Mouse (Mus musculus) small intestine, adult 2 months (tissue): ENCODE data around the gene Tnfrsf1a. TPM values are rescaled to one million over a fixed set of nuclear protein-coding genes. Genes with fewer than 3 reads are reported as not detected.
A peak's percentile ranks its signal among the peaks of the same experiment; 100 is the strongest.

Source experiments
- H3K27ac ChIP-seq: fragments of 200-500 bp; 2 replicates; pipeline ENCODE4 v1.5.1; 2012; ENCODE audit warnings: low read depth, low read length, control low read depth, inconsistent platforms; ENCODE audit not compliant: insufficient read depth
- H3K27me3 ChIP-seq: fragments of 200-500 bp; 2 replicates; pipeline ENCODE4 v1.6.1; 2012; ENCODE audit warnings: mild to moderate bottlenecking, moderate library complexity, low read length, inconsistent platforms; ENCODE audit not compliant: control insufficient read depth, insufficient read depth
- H3K36me3 ChIP-seq: fragments of 200-500 bp; 2 replicates; pipeline ENCODE4 v1.6.1; 2012; ENCODE audit warnings: mild to moderate bottlenecking, low read length, control low read depth, inconsistent platforms; ENCODE audit not compliant: control insufficient read depth, insufficient read depth
- H3K4me1 ChIP-seq: fragments of 200-500 bp; 2 replicates; pipeline ENCODE4 v1.6.1; 2012; ENCODE audit warnings: low read length, inconsistent platforms, mixed read lengths; ENCODE audit not compliant: control insufficient read depth, insufficient read depth, insufficient read length
- H3K4me3 ChIP-seq: fragments of 200-500 bp; 2 replicates; pipeline ENCODE4 v1.5.1; 2012; ENCODE audit warnings: low read depth, mild to moderate bottlenecking, control low read depth, inconsistent platforms, low read length, moderate library complexity
- CTCF ChIP-seq: fragments of 200-500 bp; IDR thresholded peaks from 2 replicates; pipeline ENCODE4 v1.5.1; 2012; ENCODE audit warnings: low read depth, mild to moderate bottlenecking, control low read depth, inconsistent platforms, low read length, moderate library complexity, mixed read lengths; ENCODE audit not compliant: insufficient replicate concordance, insufficient read length; ENCODE audit errors: extremely low read depth
- POLR2A ChIP-seq: fragments of 200-500 bp; IDR thresholded peaks from 2 replicates; pipeline ENCODE4 v1.6.1; 2012; ENCODE audit warnings: low read depth, mild to moderate bottlenecking, control low read depth, inconsistent platforms, low read length, moderate library complexity
- WGBS: fragments of 180-500 bp; shearing (Covaris S2); methylation state at CpG from one replicate; pipeline ENCODE4 v1.1.7; 2018; 5-methylcytosine and 5-hydroxymethylcytosine counted together
- polyA plus RNA-seq: library from polyadenylated mRNA; depleted of rRNA; stranded (reverse); fragments of >200 nt; gene quantifications from 2 replicates; pipeline ENCODE4 v1.2.3, GENCODE M21; 2012

Tnfrsf1a gene
- polyA plus RNA-seq, 1 experiment = 207 TPM

- Histone ChIP-seq H3K4me1 (peaks cover 45% of the 10 kb centered on the region), H3K36me3 (peaks cover 7% of the 10 kb centered on the region), H3K27me3 (no peaks in the 10 kb centered on the region), H3K27ac (peak overlapping the region; percentile 93), H3K4me3 (peak overlapping the region; percentile 92)
- WGBS = 4% methylated on average over 20 of the region's 20 CpGs
- TF ChIP-seq CTCF = no peak
- no peak for TF ChIP-seq POLR2A
Measured at GRCm38 (mm10) chr6:125350231-125350994, 1.3 kb downstream of the Tnfrsf1a start.

GRCm38 (mm10) chr6:125350995-125351324 is 1.8 kb downstream of the Tnfrsf1a start:
- TF ChIP-seq POLR2A = no peak
- TF ChIP-seq CTCF = no peak
- Histone ChIP-seq H3K4me1 (peaks cover 51% of the 10 kb centered on the region), H3K27me3 (no peaks in the 10 kb centered on the region), H3K4me3 (peak overlapping the region; percentile 92), H3K36me3 (peaks cover 7% of the 10 kb centered on the region), H3K27ac (peak overlapping the region; percentile 92)
- 67% methylated on average over 2 of the region's 2 CpGs for whole genome bisulfite sequencing

- peaks cover 51% of the 10 kb centered on the region for H3K4me1 ChIP-seq
- no peak for TF ChIP-seq CTCF
- no peak for TF ChIP-seq POLR2A
- H3K27me3 ChIP-seq = no peaks in the 10 kb centered on the region
- H3K4me3 ChIP-seq = peak overlapping the region; percentile 60
- peaks cover 7% of the 10 kb centered on the region for H3K36me3 ChIP-seq
- whole genome bisulfite sequencing = 17% methylated on average over 8 of the region's 8 CpGs
- H3K27ac ChIP-seq = peak overlapping the region; percentile 92
Measured at GRCm38 (mm10) chr6:125351368-125352045, 2.3 kb downstream of the Tnfrsf1a start.

GRCm38 (mm10) chr6:125352046-125352384 is 2.9 kb downstream of the Tnfrsf1a start:
- Histone ChIP-seq H3K4me1 (peaks cover 51% of the 10 kb centered on the region), H3K27me3 (no peaks in the 10 kb centered on the region), H3K27ac (peak overlapping the region; percentile 92), H3K4me3 (peak overlapping the region; percentile 32), H3K36me3 (peaks cover 8% of the 10 kb centered on the region)
- TF ChIP-seq POLR2A (no peak; the same call in 1 of the 2 replicates), CTCF (no peak)
- WGBS = 26% methylated on average over 5 of the region's 5 CpGs

- H3K27me3 ChIP-seq = no peaks in the 10 kb centered on the region
- peaks cover 16% of the 10 kb centered on the region for H3K36me3 ChIP-seq
- WGBS = 56% methylated on average over 4 of the region's 4 CpGs
- H3K27ac ChIP-seq = peak overlapping the region; percentile 87; the same call in 1 of the 2 replicates
- peaks cover 51% of the 10 kb centered on the region for H3K4me1 ChIP-seq
- TF ChIP-seq POLR2A = no peak
- TF ChIP-seq CTCF = no peak; the same call in 1 of the 2 replicates
- peak overlapping the region; percentile 21 for H3K4me3 ChIP-seq
Measured at GRCm38 (mm10) chr6:125352811-125353210, 3.6 kb downstream of the Tnfrsf1a start.

GRCm38 (mm10) chr6:125353221-125353620 is 4.1 kb downstream of the Tnfrsf1a start:
- peaks cover 51% of the 10 kb centered on the region for H3K4me1 ChIP-seq
- peak overlapping the region; percentile 21 for H3K4me3 ChIP-seq
- TF ChIP-seq CTCF (no peak), POLR2A (no peak)
- H3K36me3 ChIP-seq = peaks cover 20% of the 10 kb centered on the region
- H3K27me3 ChIP-seq = no peaks in the 10 kb centered on the region
- 75% methylated on average over 11 of the region's 11 CpGs for WGBS
- H3K27ac ChIP-seq = peak overlapping the region; percentile 87

- Histone ChIP-seq H3K27me3 (no peaks in the 10 kb centered on the region), H3K4me3 (peak overlapping the region; percentile 10; the same call in 1 of the 2 replicates), H3K4me1 (peaks cover 48% of the 10 kb centered on the region), H3K36me3 (peaks cover 25% of the 10 kb centered on the region), H3K27ac (peak overlapping the region; percentile 87)
- WGBS = 82% methylated on average over 4 of the region's 4 CpGs
- TF ChIP-seq POLR2A (no peak), CTCF (no peak)
Measured at GRCm38 (mm10) chr6:125353655-125354054, 4.5 kb downstream of the Tnfrsf1a start.
